Mouse (Mus musculus) lung, postnatal 0 days (tissue): ENCODE data around the gene Pkig. TPM values are rescaled to one million over a fixed set of nuclear protein-coding genes. Genes with fewer than 3 reads are reported as not detected.

Source experiments
- ATAC-seq: fragments of 200-750 bp; cut with Nextera tagmentation; 2 replicates; pipeline ENCODE4 v1.8.0; 2017; ENCODE audit warnings: moderate library complexity
- DNase-seq: peaks from one replicate; pipeline ENCODE4 v3.0.0-alpha.2; 2016; ENCODE audit warnings: low spot score
- H3K27ac ChIP-seq: fragments of 300-500 bp; sonication (generic); 2 replicates; pipeline ENCODE4 v1.5.1; 2014; ENCODE audit warnings: antibody characterized with exemption, mild to moderate bottlenecking, low read length, mixed read lengths
- H3K27me3 ChIP-seq: fragments of 300-500 bp; sonication (generic); replicated peaks from 2 replicates; pipeline ENCODE4 v1.6.1; 2014; ENCODE audit warnings: low read length, mixed read lengths; ENCODE audit not compliant: insufficient read depth
- H3K36me3 ChIP-seq: fragments of 300-500 bp; sonication (generic); 2 replicates; pipeline ENCODE4 v1.6.1; 2014; ENCODE audit warnings: low read length, mixed read lengths; ENCODE audit not compliant: insufficient read depth
- H3K4me1 ChIP-seq: fragments of 300-500 bp; sonication (generic); 2 replicates; pipeline ENCODE4 v1.6.1; 2014; ENCODE audit warnings: antibody characterized with exemption, low read depth, low read length, mixed read lengths; ENCODE audit not compliant: insufficient read depth
- H3K4me2 ChIP-seq: fragments of 300-500 bp; sonication (generic); replicated peaks from 2 replicates; pipeline ENCODE4 v1.6.1; 2014; ENCODE audit warnings: low read depth, mild to moderate bottlenecking, low read length, moderate library complexity, mixed read lengths
- H3K4me3 ChIP-seq: fragments of 300-500 bp; sonication (generic); 2 replicates; pipeline ENCODE4 v1.5.1; 2014; ENCODE audit warnings: low read depth, low read length
- H3K9ac ChIP-seq: fragments of 300-500 bp; sonication (generic); replicated peaks from 2 replicates; pipeline ENCODE4 v1.6.1; 2014; ENCODE audit warnings: low read depth, mild to moderate bottlenecking
- H3K9me3 ChIP-seq: fragments of 300-500 bp; sonication (generic); 2 replicates; pipeline ENCODE4 v1.6.1; 2016; ENCODE audit warnings: low read length, mixed read lengths
- CTCF ChIP-seq: IDR thresholded peaks from 2 replicates; pipeline ENCODE4 v1.5.1; 2016; ENCODE audit warnings: antibody characterized with exemption, mild to moderate bottlenecking
- EP300 ChIP-seq: IDR thresholded peaks from 2 replicates; pipeline ENCODE4 v1.6.1; 2016; ENCODE audit warnings: antibody characterized with exemption, mild to moderate bottlenecking, control low read depth
- WGBS: fragments of 180-500 bp; shearing (Covaris S2); extraction: QIAGEN DNeasy Blood & Tissue Kit; methylation state at CpG from one replicate; pipeline ENCODE4 v1.1.7; 2014; 5-methylcytosine and 5-hydroxymethylcytosine counted together
- polyA plus RNA-seq: library from polyadenylated mRNA; unstranded; fragments of >200 nt; fragmentation: Nextera tagmentation; extraction: Ambion mirVana; gene quantifications from 2 replicates; pipeline ENCODE4 v1.2.1, GENCODE M21; 2015

Pkig gene
- polyA plus RNA-seq, 1 experiment from 2014 or later: 106 TPM

DNA sequence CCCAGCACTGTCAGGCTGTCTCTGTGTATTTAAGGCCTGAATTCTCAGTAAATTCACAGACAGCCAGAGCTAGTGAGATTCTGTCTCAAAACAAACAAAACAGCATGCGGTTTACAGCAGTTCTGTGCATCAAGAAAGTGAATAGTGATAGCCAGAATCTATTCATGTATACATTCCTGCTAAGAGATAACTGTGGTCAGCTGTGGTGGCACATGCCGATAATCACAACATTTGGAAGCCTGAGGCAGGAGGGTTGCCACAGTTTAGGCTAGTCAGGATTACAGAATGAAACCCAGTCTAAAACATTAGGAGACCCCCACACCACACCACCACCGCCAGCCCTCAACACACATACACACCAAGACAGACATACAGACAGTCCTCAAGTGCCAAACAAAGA is 31.6 kb downstream of the Pkig start:
- Histone ChIP-seq H3K36me3 (no peaks in the 10 kb centered on the region), H3K9me3 (no peaks in the 10 kb centered on the region), H3K9ac (no peak overlapping the region), H3K4me2 (no peak overlapping the region), H3K27ac (no peak overlapping the region), H3K4me1 (peaks cover 28% of the 10 kb centered on the region; the same call in 1 of the 2 replicates), H3K27me3 (no peaks in the 10 kb centered on the region), H3K4me3 (no peak overlapping the region)
- WGBS: 71% methylated on average over 3 of the region's 3 CpGs
- TF ChIP-seq EP300 (no peak), CTCF (no peak)
- DNase-seq (no peak), ATAC-seq (no peak)

DNA sequence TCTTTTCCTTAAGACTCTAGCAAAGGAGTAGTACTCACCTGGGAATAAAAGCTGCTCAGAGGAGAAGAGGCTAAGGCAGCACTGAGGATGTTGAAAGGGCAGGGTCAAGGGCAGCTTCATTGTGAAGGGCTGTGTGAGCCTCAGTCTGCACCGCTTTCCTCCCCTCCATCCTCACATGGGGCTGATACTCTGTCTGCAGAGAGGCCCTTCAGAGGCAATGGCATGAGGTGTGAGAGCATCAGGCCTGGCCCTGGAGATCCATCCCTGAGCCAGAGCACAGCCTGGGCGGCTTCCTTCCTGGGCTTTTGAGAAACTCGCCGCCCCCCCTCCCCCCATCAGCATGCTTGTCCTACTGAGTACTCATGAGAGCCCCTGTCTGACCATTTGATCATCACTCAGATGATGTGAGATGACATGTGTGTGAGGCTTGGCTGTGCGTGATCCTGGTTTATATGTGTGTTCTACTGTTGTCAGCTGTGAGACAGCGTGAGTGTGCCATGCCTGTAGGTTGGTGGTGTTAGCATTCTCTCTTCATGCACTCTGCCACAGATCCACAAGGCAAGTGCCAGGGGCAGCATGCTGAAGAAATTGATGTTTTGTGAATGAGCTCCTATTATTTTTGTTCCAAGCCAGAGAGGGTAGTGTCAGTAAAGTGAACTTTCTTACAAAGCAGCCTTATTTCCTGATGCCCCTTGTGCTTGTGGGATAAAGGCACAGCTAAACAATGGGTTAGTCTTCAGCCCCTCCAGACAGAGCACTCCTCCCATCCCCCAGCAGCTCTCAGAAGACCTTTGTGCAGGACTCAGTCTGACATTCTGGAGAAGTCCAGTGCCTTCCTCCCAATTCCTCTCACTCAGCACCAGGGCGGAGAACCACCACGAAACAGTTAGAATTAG is 32.5 kb downstream of the Pkig start:
- no peaks in the 10 kb centered on the region for H3K27me3 ChIP-seq
- TF ChIP-seq EP300 (no peak), CTCF (no peak)
- H3K36me3 ChIP-seq: no peaks in the 10 kb centered on the region
- WGBS: 59% methylated on average over 8 of the region's 8 CpGs
- DNase-seq (no peak), ATAC-seq (no peak)
- H3K27ac ChIP-seq: peak overlapping the region; percentile 58; the same call in 1 of the 2 replicates
- no peak overlapping the region for H3K4me2 ChIP-seq
- H3K9me3 ChIP-seq: no peaks in the 10 kb centered on the region
- no peak overlapping the region for H3K4me3 ChIP-seq
- no peak overlapping the region for H3K9ac ChIP-seq
- H3K4me1 ChIP-seq: peaks cover 26% of the 10 kb centered on the region; the same call in 1 of the 2 replicates

DNA sequence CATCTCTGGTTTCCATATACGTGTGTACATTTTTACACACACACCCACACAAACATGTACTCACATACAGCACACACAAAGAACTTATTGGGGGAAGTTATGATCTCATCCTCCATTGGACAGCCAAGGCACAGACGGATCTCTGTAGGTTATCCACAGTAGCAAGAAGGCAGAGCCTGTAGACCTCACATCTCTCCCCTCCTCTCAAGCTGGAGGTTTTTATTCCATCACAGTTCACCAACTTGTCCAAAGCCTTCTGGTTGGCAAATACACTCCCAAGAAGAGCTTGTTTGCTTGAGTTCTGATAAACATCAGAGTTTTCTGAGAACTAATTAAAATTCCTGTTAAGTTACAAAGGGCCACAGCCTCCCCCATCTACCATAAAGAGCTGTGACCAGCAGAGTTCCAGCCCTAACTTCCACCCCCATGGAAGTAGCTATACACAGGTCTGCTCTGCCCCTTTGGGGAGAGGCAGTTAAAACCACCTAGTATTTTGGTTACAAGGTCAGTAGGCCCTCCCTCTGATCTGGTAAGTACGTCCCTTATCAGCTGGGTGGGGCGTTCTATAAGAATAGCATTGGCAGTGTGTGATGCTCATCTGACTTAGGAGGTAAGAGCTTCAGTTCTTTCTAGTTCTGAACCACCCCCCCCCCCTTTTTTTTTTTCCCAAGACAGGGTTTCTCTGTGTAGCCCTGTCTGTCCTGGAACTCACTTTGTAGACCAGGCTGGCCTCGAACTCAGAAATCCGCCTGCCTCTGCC is 33.8 kb downstream of the Pkig start:
- ATAC-seq (peak; percentile 65), DNase-seq (peak; percentile 72)
- Histone ChIP-seq H3K27me3 (no peaks in the 10 kb centered on the region), H3K27ac (no peak overlapping the region), H3K4me3 (no peak overlapping the region), H3K36me3 (no peaks in the 10 kb centered on the region), H3K4me2 (no peak overlapping the region), H3K4me1 (peaks cover 22% of the 10 kb centered on the region; the same call in 1 of the 2 replicates), H3K9me3 (no peaks in the 10 kb centered on the region), H3K9ac (no peak overlapping the region)
- TF ChIP-seq EP300: peak; percentile 76
- no peak for TF ChIP-seq CTCF
- 64% methylated on average over 6 of the region's 6 CpGs for WGBS

DNA sequence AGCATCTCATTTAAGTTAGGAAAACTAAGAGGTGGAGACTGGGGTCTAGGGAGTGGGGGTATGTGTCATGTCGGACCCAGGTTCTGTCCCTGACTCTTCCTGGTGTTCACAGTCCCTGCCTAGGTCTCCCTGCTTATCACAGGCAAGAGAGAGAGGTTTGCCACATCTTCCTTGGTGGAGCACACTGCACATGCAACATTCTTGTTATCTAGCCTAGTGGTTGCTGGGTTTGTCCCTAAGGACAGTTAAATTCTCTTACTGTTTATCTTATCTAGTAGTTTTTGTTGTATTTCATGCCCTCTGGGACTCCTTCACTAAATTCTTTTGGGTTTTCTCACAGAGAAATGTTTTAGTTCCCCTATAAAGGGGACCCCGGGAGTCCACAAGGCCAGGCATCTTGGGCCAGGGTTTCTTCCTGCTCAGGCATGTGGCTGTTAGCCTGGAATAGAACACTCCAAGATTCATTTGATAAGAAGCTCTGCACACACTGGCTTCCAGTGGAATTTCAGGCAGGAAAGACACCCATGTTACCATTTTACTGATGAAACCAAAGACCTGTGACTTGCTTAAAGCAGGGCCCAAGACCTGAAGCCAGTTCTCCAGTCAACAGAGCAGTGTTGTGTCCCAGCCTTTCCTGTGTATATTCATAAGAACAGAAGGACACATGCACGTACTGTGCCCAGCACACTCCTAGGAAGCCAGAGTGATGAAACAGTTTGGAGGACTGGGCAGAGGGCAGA is 34.9 kb downstream of the Pkig start:
- no peak overlapping the region for H3K4me3 ChIP-seq
- H3K4me2 ChIP-seq: no peak overlapping the region
- peak; percentile 44 for ATAC-seq
- no peak for DNase-seq
- no peak overlapping the region for H3K9ac ChIP-seq
- no peaks in the 10 kb centered on the region for H3K27me3 ChIP-seq
- peak overlapping the region; percentile 87 for H3K27ac ChIP-seq
- H3K36me3 ChIP-seq: no peaks in the 10 kb centered on the region
- peaks cover 24% of the 10 kb centered on the region for H3K4me1 ChIP-seq
- 44% methylated on average over 3 of the region's 3 CpGs for WGBS
- no peaks in the 10 kb centered on the region for H3K9me3 ChIP-seq
- TF ChIP-seq EP300 (0 out of 2 replicates have a peak, but pooled peaks have one; percentile 49), CTCF (no peak)

DNA sequence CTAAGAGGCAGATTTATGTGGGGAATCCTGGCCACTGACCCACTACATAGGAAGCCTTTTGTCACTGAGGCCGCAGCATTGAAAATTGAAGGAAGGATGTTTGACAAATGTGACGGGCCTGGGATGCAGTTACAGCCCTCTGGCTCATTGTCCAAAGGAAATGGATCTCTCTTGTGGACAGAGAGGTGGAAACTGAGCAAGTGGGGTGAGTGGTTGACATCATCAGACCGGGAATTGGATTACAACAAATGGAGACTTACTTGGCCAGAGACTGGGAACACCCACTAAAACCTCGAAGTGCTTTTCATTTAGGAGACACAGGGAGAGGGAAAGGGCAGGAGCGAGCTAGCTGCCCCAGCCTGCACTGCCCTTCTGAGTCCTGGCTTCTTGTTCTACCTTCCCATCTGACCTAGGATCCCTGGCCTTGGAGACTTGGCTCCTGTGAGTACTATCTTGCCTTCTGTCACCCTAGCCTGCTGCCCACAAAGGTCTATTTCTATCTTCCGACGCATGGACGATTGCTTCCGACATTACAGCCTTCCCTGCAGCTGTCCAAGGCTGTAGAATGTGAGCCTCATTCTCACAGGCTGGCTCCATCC is 35.6 kb downstream of the Pkig start:
- no peak; the same call in 1 of the 2 replicates for TF ChIP-seq EP300
- no peak for TF ChIP-seq CTCF
- peak; percentile 68 for DNase-seq
- WGBS: 43% methylated on average over 9 of the region's 9 CpGs

More for the DNA sequence above, 35.6 kb downstream of the Pkig start:
- Histone ChIP-seq H3K4me2 (peak overlapping the region; percentile 29), H3K4me1 (peaks cover 30% of the 10 kb centered on the region), H3K27ac (peak overlapping the region; percentile 87), H3K9me3 (no peaks in the 10 kb centered on the region), H3K4me3 (0 out of 2 replicates have a peak overlapping the region, but pooled peaks have one; percentile 8), H3K27me3 (no peaks in the 10 kb centered on the region), H3K36me3 (no peaks in the 10 kb centered on the region), H3K9ac (peak overlapping the region; percentile 23; the same call in 1 of the 2 replicates)
- peak; percentile 62 for ATAC-seq
